Mouse (Mus musculus) erythroblast, embryonic 14.5 days (primary cell): ENCODE data around the gene Olfr370. TPM values are rescaled to one million over a fixed set of nuclear protein-coding genes. Genes with fewer than 3 reads are reported as not detected.

Experiments used
- H3K27me3 ChIP-seq: 2 replicates; pipeline ENCODE4 v1.6.1; 2012; ENCODE audit warnings: inconsistent platforms; ENCODE audit not compliant: control insufficient read depth
- H3K36me3 ChIP-seq: 2 replicates; pipeline ENCODE4 v1.6.1; 2012; ENCODE audit warnings: mild to moderate bottlenecking, inconsistent platforms; ENCODE audit not compliant: control insufficient read depth
- H3K4me1 ChIP-seq: 2 replicates; pipeline ENCODE4 v1.6.1; 2012; ENCODE audit warnings: inconsistent platforms; ENCODE audit not compliant: control insufficient read depth
- H3K4me3 ChIP-seq: replicated peaks from 2 replicates; pipeline ENCODE3; 2012; ENCODE audit warnings: moderate library complexity, mild to moderate bottlenecking, inconsistent platforms
- H3K9me3 ChIP-seq: 2 replicates; pipeline ENCODE4 v1.6.1; 2012; ENCODE audit warnings: low read length, inconsistent platforms, mixed read lengths; ENCODE audit not compliant: control insufficient read depth
- GATA1 ChIP-seq: IDR thresholded peaks from 2 replicates; pipeline ENCODE4 v1.6.1; 2012; ENCODE audit warnings: low read length, inconsistent platforms, mixed read lengths
- TAL1 ChIP-seq: IDR thresholded peaks from 3 replicates; pipeline ENCODE4 v1.6.1; 2012; ENCODE audit warnings: low read length, inconsistent platforms, mixed read lengths
- polyA plus RNA-seq: library from polyadenylated mRNA; stranded (reverse); fragments of >175 nt; gene quantifications from 2 replicates; pipeline ENCODE4 v1.2.3, GENCODE M21; 2012

Olfr370 gene
- polyA plus RNA-seq, 1 experiment = not detected

DNA sequence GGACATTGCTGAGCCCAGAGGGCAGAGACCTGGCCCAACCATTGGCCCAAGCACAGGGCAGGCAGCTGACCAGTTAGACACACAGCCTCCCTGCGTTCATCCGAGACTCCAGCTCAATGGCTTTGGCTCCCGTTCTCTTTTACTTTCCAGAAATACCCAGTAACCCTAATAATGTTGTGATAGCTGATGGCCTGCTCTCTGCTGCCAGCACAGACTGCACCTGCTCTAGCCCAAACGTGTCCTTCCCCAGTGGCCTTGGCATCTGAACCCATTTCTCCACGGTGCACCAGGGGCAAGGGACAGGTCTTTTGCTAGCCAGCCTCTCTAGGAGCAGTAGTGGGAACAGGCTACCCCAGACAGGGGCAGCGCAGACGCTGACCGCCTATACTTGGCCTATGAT is 45.2 kb downstream of the Olfr370 start:
- Histone ChIP-seq H3K9me3 (no peaks in the 10 kb centered on the region), H3K4me3 (no peak overlapping the region), H3K36me3 (peaks cover 45% of the 10 kb centered on the region), H3K27me3 (no peaks in the 10 kb centered on the region), H3K4me1 (peaks cover 28% of the 10 kb centered on the region)
- no peak for TF ChIP-seq TAL1
- TF ChIP-seq GATA1 = no peak

DNA sequence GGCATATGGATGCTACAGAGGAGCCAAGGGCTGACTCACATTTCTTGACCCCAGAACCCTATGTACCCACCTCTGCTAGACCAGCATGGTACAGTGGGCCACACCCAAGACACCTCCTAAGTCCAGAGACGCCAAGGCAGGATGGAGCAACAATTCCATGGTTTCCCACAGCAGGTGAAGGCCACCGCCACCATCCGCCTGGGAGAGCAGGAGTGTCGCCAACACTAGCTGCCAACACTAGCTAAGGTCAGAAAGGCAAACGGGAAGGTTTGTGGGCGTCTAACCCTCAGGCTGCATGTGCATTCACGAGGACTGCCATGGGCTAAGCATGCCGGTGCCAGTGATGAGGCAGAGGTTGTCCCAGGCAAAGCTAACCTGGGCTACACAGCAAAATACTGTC is 46.6 kb downstream of the Olfr370 start:
- no peaks in the 10 kb centered on the region for H3K9me3 ChIP-seq
- no peaks in the 10 kb centered on the region for H3K27me3 ChIP-seq
- TF ChIP-seq GATA1 = no peak
- no peak for TF ChIP-seq TAL1
- H3K4me1 ChIP-seq = peaks cover 25% of the 10 kb centered on the region
- H3K4me3 ChIP-seq = no peak overlapping the region
- peaks cover 49% of the 10 kb centered on the region for H3K36me3 ChIP-seq

DNA sequence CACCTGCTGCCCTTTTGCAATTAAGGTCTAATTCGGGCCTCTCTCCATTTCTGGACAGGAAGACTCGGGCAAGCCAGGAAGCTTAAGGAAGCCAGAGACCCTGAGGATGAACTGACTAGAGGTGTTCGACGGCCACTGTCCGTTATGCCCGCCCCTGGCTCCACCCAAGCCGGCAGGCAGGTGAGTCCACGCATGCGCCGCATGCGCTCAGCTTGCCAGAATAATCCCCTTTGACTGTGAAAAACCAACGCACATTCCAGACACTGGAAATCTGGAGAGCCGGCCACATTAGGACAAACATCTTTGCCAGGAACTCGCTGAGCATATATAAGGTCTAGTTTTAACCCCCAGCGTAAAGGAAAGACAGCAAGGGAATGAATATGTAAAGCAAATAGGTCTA is 47.7 kb downstream of the Olfr370 start:
- no peak overlapping the region for H3K4me3 ChIP-seq
- no peaks in the 10 kb centered on the region for H3K9me3 ChIP-seq
- peaks cover 23% of the 10 kb centered on the region for H3K4me1 ChIP-seq
- TF ChIP-seq TAL1 (no peak), GATA1 (no peak)
- H3K36me3 ChIP-seq = peaks cover 57% of the 10 kb centered on the region
- H3K27me3 ChIP-seq = no peaks in the 10 kb centered on the region

DNA sequence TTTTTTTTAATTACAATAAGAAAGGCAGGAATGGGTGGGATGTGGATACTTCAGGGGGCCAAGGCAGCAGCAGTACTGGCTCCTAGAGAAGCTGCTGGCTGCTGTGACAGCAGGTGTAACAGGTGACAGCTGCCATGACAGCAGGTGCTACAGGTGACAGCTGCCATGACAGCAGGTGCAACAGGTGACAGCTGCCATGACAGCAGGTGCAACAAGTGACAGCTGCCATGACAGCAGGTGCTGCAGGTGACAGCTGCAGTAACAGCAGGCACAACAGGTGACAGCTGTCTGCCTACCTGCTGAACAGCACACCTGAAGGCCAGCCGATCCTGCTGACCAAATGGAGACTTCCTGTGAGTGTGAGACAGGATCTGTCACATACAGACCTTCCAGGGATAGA is 49.2 kb downstream of the Olfr370 start:
- TF ChIP-seq GATA1 (no peak), TAL1 (no peak)
- Histone ChIP-seq H3K36me3 (peaks cover 68% of the 10 kb centered on the region), H3K27me3 (no peaks in the 10 kb centered on the region), H3K9me3 (no peaks in the 10 kb centered on the region), H3K4me3 (no peak overlapping the region), H3K4me1 (peaks cover 20% of the 10 kb centered on the region)

DNA sequence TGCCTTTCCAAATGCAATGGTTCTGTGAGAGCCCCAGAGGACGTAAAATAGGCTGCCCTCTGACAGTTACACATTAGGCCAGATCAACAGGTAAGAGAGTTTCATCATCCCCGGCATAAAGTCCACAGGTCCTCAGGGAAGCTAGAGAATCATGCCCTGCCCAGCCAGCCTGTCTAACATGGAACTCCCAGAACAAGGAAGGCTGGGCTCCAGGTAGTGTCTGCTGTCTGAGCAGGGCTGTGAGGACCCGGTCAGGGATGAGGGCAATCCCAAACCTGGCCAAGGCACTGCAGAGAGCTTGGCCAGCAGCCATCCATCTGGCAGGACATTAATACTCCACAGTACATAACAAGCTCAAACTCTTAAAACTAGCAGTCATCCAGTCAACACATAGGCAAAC is 49.8 kb downstream of the Olfr370 start:
- no peaks in the 10 kb centered on the region for H3K27me3 ChIP-seq
- H3K4me1 ChIP-seq = peaks cover 21% of the 10 kb centered on the region
- no peak for TF ChIP-seq TAL1
- TF ChIP-seq GATA1 = no peak
- H3K4me3 ChIP-seq = no peak overlapping the region
- H3K9me3 ChIP-seq = no peaks in the 10 kb centered on the region
- H3K36me3 ChIP-seq = peaks cover 67% of the 10 kb centered on the region

DNA sequence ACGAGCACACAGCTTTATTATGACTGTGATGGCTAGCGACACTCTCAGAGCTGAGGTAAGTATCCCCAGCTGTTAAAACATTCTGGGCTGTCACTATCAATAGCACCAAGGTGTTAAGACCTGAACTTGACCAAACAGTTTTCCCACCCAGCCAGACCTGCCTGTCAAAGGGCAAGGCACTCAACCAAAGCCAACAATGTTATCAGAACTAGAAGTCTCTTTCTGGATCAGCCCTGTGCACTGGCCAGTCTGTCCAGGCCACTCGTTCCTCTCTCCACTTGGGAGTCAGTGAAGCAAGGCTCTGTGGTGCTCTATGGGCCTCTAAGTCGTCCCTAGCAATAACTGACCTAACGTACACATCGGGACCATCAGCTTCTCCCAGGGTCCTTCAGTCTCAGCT is 52.1 kb downstream of the Olfr370 start:
- H3K27me3 ChIP-seq = no peaks in the 10 kb centered on the region
- no peaks in the 10 kb centered on the region for H3K9me3 ChIP-seq
- TF ChIP-seq TAL1 (no peak), GATA1 (no peak)
- H3K36me3 ChIP-seq = peaks cover 70% of the 10 kb centered on the region
- H3K4me1 ChIP-seq = peaks cover 20% of the 10 kb centered on the region
- no peak overlapping the region for H3K4me3 ChIP-seq

DNA sequence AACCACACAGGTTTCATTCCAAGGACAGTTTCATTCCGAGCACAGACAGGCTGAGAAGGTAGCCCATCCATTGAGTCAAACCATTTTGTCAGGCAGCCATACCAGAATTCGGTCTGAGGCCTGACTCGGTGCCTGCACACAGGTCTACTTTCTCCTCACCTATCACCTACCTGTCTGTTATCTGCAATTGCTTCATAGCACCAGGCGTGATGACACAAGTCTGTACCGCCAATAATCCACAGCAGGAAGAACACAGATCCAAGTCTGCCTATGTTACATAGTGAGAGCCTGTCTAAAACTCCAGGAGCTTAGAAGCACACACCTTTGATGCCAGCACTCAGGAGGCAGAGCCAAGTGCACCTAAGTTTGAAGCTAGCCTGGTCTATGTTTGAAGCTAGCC is 53.3 kb downstream of the Olfr370 start:
- H3K4me3 ChIP-seq = no peak overlapping the region
- H3K4me1 ChIP-seq = peaks cover 31% of the 10 kb centered on the region
- H3K9me3 ChIP-seq = no peaks in the 10 kb centered on the region
- no peaks in the 10 kb centered on the region for H3K27me3 ChIP-seq
- TF ChIP-seq GATA1 = no peak
- no peak for TF ChIP-seq TAL1
- H3K36me3 ChIP-seq = peaks cover 61% of the 10 kb centered on the region

DNA sequence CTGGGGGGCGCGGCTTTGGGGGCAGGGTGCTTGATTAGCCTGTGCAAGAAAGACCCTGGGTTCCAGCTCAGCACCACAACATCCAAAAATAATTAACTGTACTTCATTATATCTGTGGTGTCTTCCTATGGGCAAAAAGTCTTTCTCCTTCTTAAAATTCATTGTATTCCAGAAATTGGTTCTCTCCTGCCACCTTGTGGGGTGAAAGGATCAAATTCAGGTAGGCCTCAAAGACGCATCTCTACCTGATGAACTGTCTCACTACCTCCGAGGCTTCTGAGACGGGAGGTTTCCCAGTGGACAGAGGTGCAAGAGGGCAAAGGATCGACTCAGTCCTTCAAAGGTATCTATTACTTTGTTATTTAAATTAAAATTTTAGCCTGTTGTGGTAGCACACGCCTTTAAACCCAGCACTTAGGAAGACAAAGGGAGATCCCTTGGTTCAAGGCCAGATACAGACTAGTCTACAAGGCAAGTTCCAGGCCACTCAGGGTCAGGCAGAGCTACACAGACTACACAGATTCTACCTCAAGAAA is 55.0 kb downstream of the Olfr370 start:
- TF ChIP-seq GATA1 = no peak
- TF ChIP-seq TAL1 = no peak
- Histone ChIP-seq H3K4me1 (peaks cover 35% of the 10 kb centered on the region), H3K36me3 (peaks cover 48% of the 10 kb centered on the region), H3K4me3 (no peak overlapping the region), H3K9me3 (no peaks in the 10 kb centered on the region), H3K27me3 (no peaks in the 10 kb centered on the region)

DNA sequence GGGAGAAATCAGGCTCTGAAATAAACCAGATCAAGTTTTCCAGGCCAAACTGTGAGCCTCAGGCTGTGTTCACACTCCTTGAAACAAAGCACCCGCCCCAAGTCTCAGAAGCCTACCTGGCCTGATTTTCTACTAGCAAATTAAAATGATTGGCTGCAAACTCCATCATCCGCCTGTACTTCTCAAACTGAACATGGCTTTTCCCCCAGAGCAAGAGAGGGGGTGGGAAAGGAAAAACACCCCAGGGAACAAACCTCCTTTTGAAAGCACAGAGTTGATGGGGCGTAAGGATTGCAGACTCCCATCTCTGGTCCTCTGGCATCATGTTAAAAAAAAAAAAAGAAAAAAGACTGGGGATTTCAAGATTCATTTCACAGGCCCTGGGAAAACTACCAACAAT is 57.1 kb downstream of the Olfr370 start:
- Histone ChIP-seq H3K4me1 (peaks cover 37% of the 10 kb centered on the region), H3K36me3 (peaks cover 37% of the 10 kb centered on the region), H3K9me3 (no peaks in the 10 kb centered on the region), H3K4me3 (peak overlapping the region; percentile 97), H3K27me3 (no peaks in the 10 kb centered on the region)
- TF ChIP-seq TAL1 (no peak), GATA1 (no peak)
